Mouse (Mus musculus): ENCODE data around the gene Plcl1. TPM values are rescaled to one million over a fixed set of nuclear protein-coding genes. Genes with fewer than 3 reads are reported as not detected.

Plcl1 gene
- polyA plus RNA-seq, 1 experiment: not detected

DNA sequence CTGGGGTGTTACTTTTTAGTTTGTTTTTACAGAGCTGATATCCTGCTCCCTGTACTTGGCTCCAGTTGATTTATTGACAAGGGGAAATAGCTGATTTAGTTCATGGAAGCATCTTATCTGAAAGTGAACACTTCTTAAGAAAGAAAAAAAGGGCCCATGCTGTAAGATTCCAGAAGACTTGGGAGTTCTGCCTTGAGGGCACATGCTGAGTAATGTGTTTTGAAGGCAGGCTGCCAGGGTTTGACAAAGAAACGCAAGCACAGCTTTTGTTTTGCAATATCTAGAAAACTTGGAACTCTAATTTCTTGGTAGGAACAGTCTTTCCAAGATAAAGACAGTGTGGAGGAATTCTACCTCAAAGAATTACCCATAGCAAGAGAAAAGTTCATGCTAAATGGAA lies 194.8 kb downstream of the Plcl1 start:
- 69% methylated on average over 1 of the region's 1 CpGs for WGBS
- H3K27ac ChIP-seq (ENCODE audit: insufficient read depth, low read depth, low read length): no peak overlapping the region
- no peak overlapping the region for H3K4me3 ChIP-seq (ENCODE audit: insufficient read depth, low read depth, low read length)
- H3K4me1 ChIP-seq (ENCODE audit: control insufficient read depth, insufficient read depth, low read length): no peaks in the 10 kb centered on the region
- TF ChIP-seq POLR2A (IDR thresholded peaks at IDR 0.05; ENCODE audit: insufficient read depth, low read depth, low read length) (no peak), CTCF (IDR thresholded peaks at IDR 0.05; ENCODE audit: insufficient read depth, low read depth, low read length) (no peak)

DNA sequence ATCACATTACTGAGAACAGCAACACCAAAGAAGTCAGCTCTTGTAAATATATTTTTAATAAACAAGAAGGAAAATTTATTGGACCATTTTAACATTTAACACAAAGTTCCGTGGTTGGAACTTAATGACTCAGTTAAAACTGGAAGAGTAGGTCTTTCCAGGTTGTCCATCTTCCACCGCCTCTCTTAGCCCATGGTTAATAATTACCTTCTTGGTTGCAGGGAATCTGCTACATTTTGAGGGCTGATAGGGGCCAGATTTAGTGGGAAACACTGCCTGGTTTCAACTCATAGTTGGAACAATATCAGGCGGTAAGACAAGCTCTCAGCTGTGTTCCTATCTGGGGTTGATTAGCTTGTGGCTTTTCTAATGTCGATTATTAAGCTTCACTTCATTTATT lies 198.9 kb downstream of the Plcl1 start:
- H3K4me1 ChIP-seq (ENCODE audit: control insufficient read depth, insufficient read depth, low read length): no peaks in the 10 kb centered on the region
- TF ChIP-seq CTCF (IDR thresholded peaks at IDR 0.05; ENCODE audit: insufficient read depth, low read depth, low read length) (no peak), POLR2A (IDR thresholded peaks at IDR 0.05; ENCODE audit: insufficient read depth, low read depth, low read length) (no peak)
- no peak overlapping the region for H3K4me3 ChIP-seq (ENCODE audit: insufficient read depth, low read depth, low read length)
- 95% methylated on average over 4 of the region's 4 CpGs for WGBS
- H3K27ac ChIP-seq (ENCODE audit: insufficient read depth, low read depth, low read length): no peak overlapping the region

DNA sequence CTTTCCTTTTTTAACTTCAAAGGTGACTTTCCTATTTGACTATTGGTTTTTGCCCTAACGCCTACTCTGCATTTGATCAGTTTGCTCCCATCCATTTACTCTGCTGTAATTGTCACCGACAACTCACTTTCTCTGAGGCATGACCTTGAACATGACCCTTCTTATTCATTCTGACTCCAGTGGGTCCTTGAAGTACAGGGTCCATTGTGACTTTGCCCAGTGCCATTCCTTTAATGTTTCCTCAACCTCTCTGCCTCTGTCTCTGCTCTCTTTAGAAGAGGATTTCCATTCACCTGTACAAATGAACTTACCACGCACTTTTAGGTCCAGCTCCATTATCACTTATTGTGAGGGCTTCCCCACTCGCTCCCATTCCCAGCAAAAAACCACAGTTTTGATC lies 199.7 kb downstream of the Plcl1 start:
- WGBS: 98% methylated on average over 4 of the region's 4 CpGs
- Histone ChIP-seq H3K4me3 (ENCODE audit: insufficient read depth, low read depth, low read length) (no peak overlapping the region), H3K4me1 (ENCODE audit: control insufficient read depth, insufficient read depth, low read length) (no peaks in the 10 kb centered on the region), H3K27ac (ENCODE audit: insufficient read depth, low read depth, low read length) (no peak overlapping the region)
- no peak for TF ChIP-seq POLR2A (IDR thresholded peaks at IDR 0.05; ENCODE audit: insufficient read depth, low read depth, low read length)
- no peak for TF ChIP-seq CTCF (IDR thresholded peaks at IDR 0.05; ENCODE audit: insufficient read depth, low read depth, low read length)

DNA sequence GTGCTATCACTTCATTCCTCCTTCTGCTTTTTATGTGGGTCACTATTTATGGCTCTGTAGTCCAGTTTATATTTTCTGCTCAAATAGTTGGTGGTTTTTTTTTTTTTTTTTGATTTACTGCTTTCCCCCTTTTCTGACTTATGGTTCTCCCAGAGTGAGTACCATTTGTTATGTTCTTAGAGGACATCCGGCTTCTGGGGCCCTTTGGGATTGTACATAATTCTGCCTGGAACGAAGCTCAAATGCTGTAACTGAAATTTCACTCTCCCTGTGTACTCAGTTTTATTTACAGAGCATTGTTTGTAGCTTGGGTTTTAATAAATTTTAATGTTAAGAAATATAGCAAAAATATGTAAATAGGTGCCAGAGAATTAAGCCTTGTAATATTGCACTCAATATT lies 200.2 kb downstream of the Plcl1 start:
- H3K27ac ChIP-seq (ENCODE audit: insufficient read depth, low read depth, low read length): no peak overlapping the region
- no peak for TF ChIP-seq POLR2A (IDR thresholded peaks at IDR 0.05; ENCODE audit: insufficient read depth, low read depth, low read length)
- no peak for TF ChIP-seq CTCF (IDR thresholded peaks at IDR 0.05; ENCODE audit: insufficient read depth, low read depth, low read length)
- H3K4me3 ChIP-seq (ENCODE audit: insufficient read depth, low read depth, low read length): no peak overlapping the region
- H3K4me1 ChIP-seq (ENCODE audit: control insufficient read depth, insufficient read depth, low read length): no peaks in the 10 kb centered on the region
- 91% methylated on average over 2 of the region's 2 CpGs for WGBS

DNA sequence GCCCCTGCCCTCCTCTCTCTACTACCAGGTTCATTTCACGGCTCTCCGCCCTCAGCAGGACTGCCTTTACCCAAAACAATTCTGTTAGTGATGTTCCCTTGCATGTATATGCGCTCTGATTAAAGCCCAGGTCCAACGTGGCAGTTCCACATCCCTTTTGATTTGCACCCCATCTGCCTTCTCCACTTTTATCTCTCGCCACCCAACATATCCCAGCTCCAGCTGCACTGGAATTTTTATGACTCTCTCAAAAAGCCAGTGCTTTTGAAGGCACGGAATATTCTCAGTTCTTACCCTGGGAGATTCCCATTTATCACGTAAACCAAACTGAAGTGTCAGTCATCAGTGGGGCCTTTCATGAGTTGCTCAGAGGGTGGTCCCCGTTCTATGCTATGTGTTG lies 200.7 kb downstream of the Plcl1 start:
- no peaks in the 10 kb centered on the region for H3K4me1 ChIP-seq (ENCODE audit: control insufficient read depth, insufficient read depth, low read length)
- no peak overlapping the region for H3K4me3 ChIP-seq (ENCODE audit: insufficient read depth, low read depth, low read length)
- WGBS: 89% methylated on average over 8 of the region's 8 CpGs
- H3K27ac ChIP-seq (ENCODE audit: insufficient read depth, low read depth, low read length): no peak overlapping the region
- TF ChIP-seq CTCF (IDR thresholded peaks at IDR 0.05; ENCODE audit: insufficient read depth, low read depth, low read length): no peak
- TF ChIP-seq POLR2A (IDR thresholded peaks at IDR 0.05; ENCODE audit: insufficient read depth, low read depth, low read length): no peak

DNA sequence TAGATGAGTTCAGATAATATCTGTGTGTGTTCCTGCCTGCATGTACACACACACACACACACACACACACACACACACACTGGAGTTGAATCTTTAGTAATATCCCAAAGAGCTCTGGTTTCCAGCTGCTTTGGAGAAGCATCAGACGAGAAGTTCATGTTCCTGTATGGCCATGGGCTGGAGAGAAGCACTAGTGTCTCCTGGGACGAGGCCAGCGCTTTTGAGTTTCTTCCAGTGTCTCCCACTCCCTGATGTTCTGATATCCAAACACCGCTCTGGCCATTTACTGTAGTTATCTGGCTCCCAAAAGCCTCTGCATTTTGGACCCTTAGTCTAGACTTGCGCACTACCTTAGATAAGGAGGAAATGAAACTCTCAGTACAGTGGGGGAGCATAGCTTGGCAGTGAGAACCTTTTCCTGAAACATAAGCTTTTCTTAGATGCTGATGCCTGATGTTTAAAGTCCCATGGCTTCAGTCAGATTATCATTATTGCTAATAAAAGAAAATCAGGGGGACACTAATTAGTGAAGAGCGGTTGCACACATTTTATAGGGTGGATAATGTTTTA lies 207.1 kb downstream of the Plcl1 start:
- Histone ChIP-seq H3K4me1 (ENCODE audit: control insufficient read depth, insufficient read depth, low read length) (no peaks in the 10 kb centered on the region), H3K4me3 (ENCODE audit: insufficient read depth, low read depth, low read length) (no peak overlapping the region), H3K27ac (ENCODE audit: insufficient read depth, low read depth, low read length) (no peak overlapping the region)
- WGBS: 88% methylated on average over 6 of the region's 6 CpGs
- TF ChIP-seq POLR2A (IDR thresholded peaks at IDR 0.05; ENCODE audit: insufficient read depth, low read depth, low read length): no peak
- no peak for TF ChIP-seq CTCF (IDR thresholded peaks at IDR 0.05; ENCODE audit: insufficient read depth, low read depth, low read length)

DNA sequence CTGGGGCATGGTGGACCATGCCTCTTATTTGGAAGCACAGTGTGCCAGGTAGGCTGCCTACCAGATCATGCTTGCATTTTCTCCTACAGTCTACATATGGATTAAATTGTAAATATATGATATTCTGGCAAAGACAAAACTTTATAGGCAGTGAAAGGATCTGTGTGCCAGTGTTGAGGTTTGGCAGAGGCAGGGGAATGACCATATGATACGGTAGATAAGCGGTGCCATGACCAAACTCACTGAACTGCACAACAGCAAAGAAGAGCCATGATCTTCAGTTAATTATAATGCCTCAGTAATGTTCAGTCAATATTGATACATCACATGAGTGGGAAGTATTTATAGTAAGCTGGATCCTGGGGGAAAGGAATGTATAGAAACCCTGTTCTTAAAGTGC lies 212.1 kb downstream of the Plcl1 start:
- peaks cover 5% of the 10 kb centered on the region; the same call in 1 of the 2 replicates for H3K4me1 ChIP-seq (ENCODE audit: control insufficient read depth, insufficient read depth, low read length)
- no peak for TF ChIP-seq POLR2A (IDR thresholded peaks at IDR 0.05; ENCODE audit: insufficient read depth, low read depth, low read length)
- TF ChIP-seq CTCF (IDR thresholded peaks at IDR 0.05; ENCODE audit: insufficient read depth, low read depth, low read length): no peak
- no peak overlapping the region for H3K4me3 ChIP-seq (ENCODE audit: insufficient read depth, low read depth, low read length)
- no peak overlapping the region for H3K27ac ChIP-seq (ENCODE audit: insufficient read depth, low read depth, low read length)
- 99% methylated on average over 2 of the region's 2 CpGs for WGBS

DNA sequence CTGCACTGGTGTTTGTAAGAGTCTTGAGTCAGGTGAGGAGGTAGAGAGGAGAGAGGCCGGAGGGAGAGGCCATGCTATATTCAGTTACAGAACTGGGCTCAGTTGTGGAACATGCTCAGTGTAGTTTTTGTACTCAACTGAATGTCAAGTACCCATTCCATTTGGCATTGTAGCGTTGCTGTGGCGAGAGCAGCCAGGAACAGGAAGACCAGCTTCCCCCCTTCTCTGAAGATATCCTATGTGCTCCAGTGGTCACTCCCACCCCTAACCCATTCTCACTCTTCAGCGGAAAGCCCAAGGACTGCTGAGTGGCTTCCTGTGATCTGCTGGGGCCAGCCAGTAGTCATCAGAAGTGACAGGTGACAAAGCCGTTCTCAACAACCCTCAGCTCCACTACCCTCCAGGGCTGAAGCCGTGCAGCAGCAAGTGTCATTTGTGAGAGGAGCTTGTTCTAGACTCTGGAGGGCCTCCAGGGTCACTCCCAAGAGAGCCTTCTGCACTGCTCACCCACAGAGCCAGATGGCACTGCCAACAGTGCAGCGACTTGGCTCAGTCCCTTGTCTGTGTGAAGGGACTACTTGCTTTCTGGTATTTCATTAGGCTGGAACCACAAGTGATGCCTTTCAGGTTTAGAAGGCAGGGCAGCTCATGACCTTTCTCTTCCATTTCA lies 213.0 kb downstream of the Plcl1 start:
- TF ChIP-seq CTCF (IDR thresholded peaks at IDR 0.05; ENCODE audit: insufficient read depth, low read depth, low read length) (no peak), POLR2A (IDR thresholded peaks at IDR 0.05; ENCODE audit: insufficient read depth, low read depth, low read length) (no peak)
- WGBS: 65% methylated on average over 7 of the region's 7 CpGs
- Histone ChIP-seq H3K27ac (ENCODE audit: insufficient read depth, low read depth, low read length) (peak overlapping the region; percentile 16; the same call in 1 of the 2 replicates), H3K4me3 (ENCODE audit: insufficient read depth, low read depth, low read length) (no peak overlapping the region), H3K4me1 (ENCODE audit: control insufficient read depth, insufficient read depth, low read length) (peaks cover 5% of the 10 kb centered on the region; the same call in 1 of the 2 replicates)

DNA sequence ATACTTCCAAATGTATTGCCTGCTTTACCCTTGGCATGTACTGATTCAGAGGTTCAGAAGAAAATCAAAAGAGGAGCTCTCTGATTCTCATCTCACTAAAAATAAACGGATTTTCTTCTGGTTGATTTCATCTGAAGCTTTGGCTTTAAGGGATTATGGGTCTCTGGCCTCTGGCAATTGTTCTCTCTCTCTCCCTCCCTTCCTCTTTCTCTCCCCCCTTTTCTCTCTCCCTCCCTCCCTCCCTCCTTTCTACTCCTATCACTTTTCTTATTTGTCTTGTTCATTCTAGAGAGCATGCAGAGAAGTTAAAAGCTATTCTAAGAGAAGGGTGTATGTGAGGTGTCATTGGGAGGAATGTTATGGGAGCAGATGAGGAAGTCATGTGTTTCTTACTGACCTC lies 225.8 kb downstream of the Plcl1 start:
- Histone ChIP-seq H3K4me3 (ENCODE audit: insufficient read depth, low read depth, low read length) (no peak overlapping the region), H3K27ac (ENCODE audit: insufficient read depth, low read depth, low read length) (no peak overlapping the region), H3K4me1 (ENCODE audit: control insufficient read depth, insufficient read depth, low read length) (no peaks in the 10 kb centered on the region)
- 41% methylated on average over 1 of the region's 1 CpGs for WGBS
- no peak for TF ChIP-seq CTCF (IDR thresholded peaks at IDR 0.05; ENCODE audit: insufficient read depth, low read depth, low read length)
- TF ChIP-seq POLR2A (IDR thresholded peaks at IDR 0.05; ENCODE audit: insufficient read depth, low read depth, low read length): no peak
